In genomic region chr15:99669392-99669791, GRCm38 (mm10) we compare ENCODE assay signal across 12 mouse cellular contexts. TPM values are rescaled to one million over a fixed set of nuclear protein-coding genes. Genes with fewer than 3 reads are reported as not detected.
A peak's percentile ranks its signal among the peaks of the same experiment; 100 is the strongest.
DNase-seq lines count a peak whose midpoint lies in the region; ATAC-seq and TF ChIP-seq lines count a peak whose summit lies in the region.
"Had no signal": no experiment of that assay in that cellular context is flagged by ENCODE, and none has a peak within 500 bp of the region (broad histone marks: within the 10 kb centered on the region; RNA-seq: fewer than 3 reads in every experiment).

No protein-coding gene starts in this region.

- H3K4me1 ChIP-seq in embryonic facial prominence, embryonic 13.5 days = peaks cover 28% of the 10 kb centered on the region
- H3K4me1 ChIP-seq in forebrain, postnatal 0 days (ENCODE audit: insufficient read depth) = peaks cover 27% of the 10 kb centered on the region
- H3K4me1 ChIP-seq in midbrain, embryonic 14.5 days (ENCODE audit: control insufficient read depth, insufficient read depth, low read length) = peaks cover 58% of the 10 kb centered on the region

- H3K27ac ChIP-seq in embryonic facial prominence, embryonic 13.5 days = no peak overlapping the region
- peak overlapping the region; percentile 91; the same call in 1 of the 2 replicates for H3K27ac ChIP-seq in forebrain, postnatal 0 days (ENCODE audit: low read depth, low read length)
- H3K27ac ChIP-seq in midbrain, embryonic 14.5 days (replicated peaks; ENCODE audit: low read depth, low read length) = peak overlapping the region; percentile 92
- H3K27ac ChIP-seq: intestine, embryonic 15.5 days; kidney, postnatal 0 days had no signal

- 13% methylated on average over 1 of the region's 1 CpGs for WGBS in embryonic facial prominence, embryonic 13.5 days
- 8% methylated on average over 1 of the region's 1 CpGs for WGBS in forebrain, postnatal 0 days
- 17% methylated on average over 1 of the region's 1 CpGs for WGBS in midbrain, embryonic 14.5 days

- ATAC-seq in embryonic facial prominence, embryonic 13.5 days (ENCODE audit: insufficient number of reproducible peaks, insufficient read depth, low FRiP score, low TSS enrichment, low read depth) = no peak
- no peak; the same call in 1 of the 2 replicates for ATAC-seq in forebrain, postnatal 0 days
- no peak for ATAC-seq in midbrain, embryonic 14.5 days (ENCODE audit: low FRiP score, low TSS enrichment)

- no peak for TF ChIP-seq CTCF in forebrain, postnatal 0 days (IDR thresholded peaks at IDR 0.05; ENCODE audit: low read depth)

- H3K9me3 ChIP-seq in embryonic facial prominence, embryonic 13.5 days = no peaks in the 10 kb centered on the region
- H3K9me3 ChIP-seq in forebrain, postnatal 0 days (ENCODE audit: low read length) = no peaks in the 10 kb centered on the region
- no peaks in the 10 kb centered on the region for H3K9me3 ChIP-seq in midbrain, embryonic 14.5 days (ENCODE audit: control insufficient read depth, low read length)
- H3K9me3 ChIP-seq: intestine, embryonic 15.5 days had no signal

- H3K27me3 ChIP-seq in embryonic facial prominence, embryonic 13.5 days = peaks cover 86% of the 10 kb centered on the region
- no peaks in the 10 kb centered on the region for H3K27me3 ChIP-seq in forebrain, postnatal 0 days (ENCODE audit: insufficient read depth, low read length)
- no peaks in the 10 kb centered on the region for H3K27me3 ChIP-seq in midbrain, embryonic 14.5 days (ENCODE audit: control insufficient read depth, insufficient read depth, low read length)

- H3K4me3 ChIP-seq in embryonic facial prominence, embryonic 13.5 days = no peak overlapping the region
- no peak overlapping the region for H3K4me3 ChIP-seq in forebrain, postnatal 0 days (ENCODE audit: low read depth, low read length)
- no peak overlapping the region for H3K4me3 ChIP-seq in midbrain, embryonic 14.5 days (replicated peaks; ENCODE audit: low read depth, low read length)

- no peak overlapping the region for H3K9ac ChIP-seq in embryonic facial prominence, embryonic 13.5 days
- peak overlapping the region; percentile 92 for H3K9ac ChIP-seq in forebrain, postnatal 0 days
- H3K9ac ChIP-seq in midbrain, embryonic 14.5 days (replicated peaks; ENCODE audit: low read length) = no peak overlapping the region

- H3K4me2 ChIP-seq in embryonic facial prominence, embryonic 13.5 days = peak overlapping the region; percentile 28; the same call in 1 of the 2 replicates
- H3K4me2 ChIP-seq in forebrain, postnatal 0 days (ENCODE audit: low read depth) = peak overlapping the region; percentile 74
- peak overlapping the region; percentile 82 for H3K4me2 ChIP-seq in midbrain, embryonic 14.5 days (ENCODE audit: low read length)

- H3K36me3 ChIP-seq in embryonic facial prominence, embryonic 13.5 days = no peaks in the 10 kb centered on the region
- H3K36me3 ChIP-seq in forebrain, postnatal 0 days (ENCODE audit: insufficient read depth) = peaks cover 8% of the 10 kb centered on the region; the same call in 1 of the 2 replicates
- peaks cover 15% of the 10 kb centered on the region; the same call in 1 of the 2 replicates for H3K36me3 ChIP-seq in midbrain, embryonic 14.5 days (ENCODE audit: control insufficient read depth, insufficient read depth, low read length)
- H3K36me3 ChIP-seq: intestine, embryonic 15.5 days had no signal

- peak; percentile 19 for DNase-seq in cerebellum, adult 11-12 months
- no peak for DNase-seq in cerebellum, postnatal 4 days (ENCODE audit: low spot score in 2 of 2)
- no peak for DNase-seq in forebrain, postnatal 0 days
- DNase-seq in midbrain, embryonic 14.5 days = no peak
- no peak for DNase-seq in thymus, adult 18-20 months
- no peak for DNase-seq in layer of hippocampus, adult 9-11 months
- no peak for DNase-seq in thymus, postnatal 10 days (ENCODE audit: low spot score in 2 of 2)

RNA-seq across cellular contexts. Expression of gene Asic1, which starts 0.8 kb away (rescaled TPM):
- 3.3 and 4.2 TPM in 2 replicates for polyA plus RNA-seq in embryonic facial prominence, embryonic 13.5 days (2015; fragmentation: Nextera tagmentation; extraction: Ambion mirVana)
- 81.9 and 99.1 TPM in 2 replicates for total RNA-seq in forebrain, postnatal 0 days (2014; rRNA removed)
- polyA plus RNA-seq in forebrain, postnatal 0 days (2015; fragmentation: Nextera tagmentation; extraction: Ambion mirVana) = 24.7 and 28.1 TPM in 2 replicates
- polyA plus RNA-seq in midbrain, embryonic 14.5 days (2014; fragmentation: Nextera tagmentation; extraction: Ambion mirVana) = 51.9 and 53.5 TPM in 2 replicates
- total RNA-seq: monocyte, adult 5-6 weeks had no signal

RNA-seq across cellular contexts. Expression of gene Racgap1, which starts 17.9 kb away (rescaled TPM):
- 131 and 132 TPM in 2 replicates for polyA plus RNA-seq in embryonic facial prominence, embryonic 13.5 days (2015; fragmentation: Nextera tagmentation; extraction: Ambion mirVana)
- total RNA-seq in forebrain, postnatal 0 days (2014; rRNA removed) = 27.5 and 39.7 TPM in 2 replicates
- polyA plus RNA-seq in forebrain, postnatal 0 days (2015; fragmentation: Nextera tagmentation; extraction: Ambion mirVana) = 31.7 and 34.2 TPM in 2 replicates
- polyA plus RNA-seq in midbrain, embryonic 14.5 days (2014; fragmentation: Nextera tagmentation; extraction: Ambion mirVana) = 42.2 and 64.0 TPM in 2 replicates

RNA-seq across cellular contexts. Expression of gene Smarcd1, which starts 32.5 kb away (rescaled TPM):
- 55.0 and 73.1 TPM in 2 replicates for polyA plus RNA-seq in embryonic facial prominence, embryonic 13.5 days (2015; fragmentation: Nextera tagmentation; extraction: Ambion mirVana)
- total RNA-seq in forebrain, postnatal 0 days (2014; rRNA removed) = 89.7 and 90.1 TPM in 2 replicates
- 93.6 and 107 TPM in 2 replicates for polyA plus RNA-seq in forebrain, postnatal 0 days (2015; fragmentation: Nextera tagmentation; extraction: Ambion mirVana)
- 127 and 136 TPM in 2 replicates for polyA plus RNA-seq in midbrain, embryonic 14.5 days (2014; fragmentation: Nextera tagmentation; extraction: Ambion mirVana)

RNA-seq across cellular contexts. Expression of gene Gm17349, which starts 35.9 kb away (rescaled TPM):
- not detected in 2 replicates for polyA plus RNA-seq in embryonic facial prominence, embryonic 13.5 days (2015; fragmentation: Nextera tagmentation; extraction: Ambion mirVana)
- total RNA-seq in forebrain, postnatal 0 days (2014; rRNA removed) = not detected in 2 replicates
- polyA plus RNA-seq in forebrain, postnatal 0 days (2015; fragmentation: Nextera tagmentation; extraction: Ambion mirVana) = not detected in 2 replicates
- not detected in 2 replicates for polyA plus RNA-seq in midbrain, embryonic 14.5 days (2014; fragmentation: Nextera tagmentation; extraction: Ambion mirVana)
- total RNA-seq: monocyte, adult 5-6 weeks had no signal
- polyA plus RNA-seq: intestine, embryonic 15.5 days; kidney, postnatal 0 days; lung, adult 2 months had no signal

RNA-seq across cellular contexts. Expression of gene Gpd1, which starts 47.9 kb away (rescaled TPM):
- 0.37 and 1.0 TPM in 2 replicates for polyA plus RNA-seq in embryonic facial prominence, embryonic 13.5 days (2015; fragmentation: Nextera tagmentation; extraction: Ambion mirVana)
- total RNA-seq in forebrain, postnatal 0 days (2014; rRNA removed) = 6.0 and 6.1 TPM in 2 replicates
- polyA plus RNA-seq in forebrain, postnatal 0 days (2015; fragmentation: Nextera tagmentation; extraction: Ambion mirVana) = 3.9 and 4.3 TPM in 2 replicates
- polyA plus RNA-seq in midbrain, embryonic 14.5 days (2014; fragmentation: Nextera tagmentation; extraction: Ambion mirVana) = 0.92 and 1.7 TPM in 2 replicates

Comparison
In these comparisons a context has a peak if more than half of its experiments do, and no peak if none do; other contexts are left out.
1. H3K4me2 ChIP-seq: peak in every context shown above with its lines; median percentile 82 in midbrain, embryonic 14.5 days; 74 in forebrain, postnatal 0 days; 28 in embryonic facial prominence, embryonic 13.5 days.